Mouse (Mus musculus) lung, postnatal 14 days (tissue): Measurements from ENCODE around the gene Gcm2.

Source experiments
- DNase-seq: peaks from one replicate; pipeline ENCODE4 v3.0.0; 2021

The Gcm2 gene

GRCm38 (mm10) chr13:41079421-41079780 is 31.4 kb downstream of the Gcm2 start, which contains the start of gene Mak:
Mak (minus strand) TSS chr13:41079706.
- DNase-seq: peak; percentile 63

GRCm38 (mm10) chr13:41078690-41079420 is 32.0 kb downstream of the Gcm2 start:
- no peak for DNase-seq

GRCm38 (mm10) chr13:41077921-41078320 is 32.9 kb downstream of the Gcm2 start:
- no peak for DNase-seq

DNA sequence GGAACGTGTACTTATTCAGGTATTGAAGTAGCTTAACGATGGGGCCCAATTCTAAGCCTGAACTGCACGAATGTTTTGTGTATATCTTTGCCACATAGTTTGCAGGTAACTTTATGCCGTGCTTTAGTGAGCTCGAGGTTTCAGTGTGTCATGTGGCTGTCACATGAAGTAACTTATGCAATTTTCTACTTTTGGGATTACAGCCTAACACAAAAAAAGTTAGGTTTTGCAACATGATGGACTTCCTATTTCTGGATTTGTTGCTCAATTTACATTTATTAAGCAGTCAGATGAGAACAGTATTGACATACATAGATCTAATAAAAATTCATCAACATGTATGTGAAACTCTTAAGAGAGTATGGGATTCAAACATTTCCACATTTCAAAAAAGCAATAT is 37.0 kb downstream of the Gcm2 start:
- DNase-seq: no peak

GRCm38 (mm10) chr13:41071617-41072016 is 39.2 kb downstream of the Gcm2 start:
- no peak for DNase-seq

- DNase-seq: no peak
Observed at GRCm38 (mm10) chr13:41067618-41068017, 43.2 kb downstream of the Gcm2 start.

GRCm38 (mm10) chr13:41051965-41052364 is 58.9 kb downstream of the Gcm2 start:
- no peak for DNase-seq
